Mouse (Mus musculus) forebrain, embryonic 16.5 days (tissue): ENCODE measurements at regions not wholly inside any gene's neighbourhood (a gene's known extent, or its start where the extent isn't known, plus 50 kb on each side); places are given as distances from the start of the nearest gene placed in this dataset.

Experiments used
- ATAC-seq: fragments of 200-750 bp; cut with Nextera tagmentation; 2 replicates; pipeline ENCODE4 v1.8.0; 2017; ENCODE audit warnings: mild to moderate bottlenecking, moderate library complexity
- H3K27ac ChIP-seq: fragments of 300-500 bp; sonication (generic); 2 replicates; pipeline ENCODE4 v1.5.1; 2014; ENCODE audit warnings: low read length, control low read depth
- H3K27me3 ChIP-seq: fragments of 300-500 bp; sonication (generic); replicated peaks from 2 replicates; pipeline ENCODE4 v1.6.1; 2014; ENCODE audit warnings: low read length; ENCODE audit not compliant: control insufficient read depth, insufficient read depth
- H3K36me3 ChIP-seq: fragments of 300-500 bp; sonication (generic); 2 replicates; pipeline ENCODE4 v1.6.1; 2014; ENCODE audit not compliant: control insufficient read depth, insufficient read depth
- H3K4me1 ChIP-seq: fragments of 300-500 bp; sonication (generic); replicated peaks from 2 replicates; pipeline ENCODE4 v1.6.1; 2014; ENCODE audit warnings: low read length; ENCODE audit not compliant: control insufficient read depth, insufficient read depth
- H3K4me2 ChIP-seq: fragments of 300-500 bp; sonication (generic); 2 replicates; pipeline ENCODE4 v1.6.1; 2014; ENCODE audit warnings: mild to moderate bottlenecking, low read length, control low read depth
- H3K4me3 ChIP-seq: fragments of 300-500 bp; sonication (generic); replicated peaks from 2 replicates; pipeline ENCODE4 v1.5.1; 2014; ENCODE audit warnings: mild to moderate bottlenecking, low read length, control low read depth
- H3K9ac ChIP-seq: fragments of 300-500 bp; sonication (generic); replicated peaks from 2 replicates; pipeline ENCODE4 v1.6.1; 2014; ENCODE audit warnings: low read depth, low read length, control low read depth
- H3K9me3 ChIP-seq: fragments of 300-500 bp; sonication (generic); 2 replicates; pipeline ENCODE4 v1.6.1; 2016; ENCODE audit warnings: low read length; ENCODE audit not compliant: control insufficient read depth
- WGBS: fragments of 180-500 bp; shearing (Covaris S2); extraction: QIAGEN DNeasy Blood & Tissue Kit; methylation state at CpG from one replicate; pipeline ENCODE4 v1.1.7; 2014; 5-methylcytosine and 5-hydroxymethylcytosine counted together

DNA sequence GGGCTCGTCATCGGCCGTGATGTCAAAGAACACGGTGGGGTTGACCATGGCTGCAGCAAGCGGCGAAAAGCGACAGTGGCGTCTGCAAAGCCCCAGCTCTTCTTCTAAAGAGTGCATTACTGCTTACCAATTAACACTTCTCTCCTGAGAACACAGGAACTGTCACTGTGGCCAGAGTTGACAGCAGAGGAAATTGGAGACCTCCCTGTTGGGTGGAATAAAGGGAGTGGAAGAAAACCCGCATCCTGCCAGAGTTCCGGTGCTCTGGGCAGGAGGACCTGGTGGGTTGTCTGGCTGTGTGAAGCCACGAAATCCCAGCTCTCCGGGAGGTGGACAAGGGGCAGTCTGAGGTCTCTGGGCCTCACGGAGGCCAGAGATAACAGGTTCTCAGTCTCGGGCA is 63.4 kb downstream of the Rbm43 start:
- Histone ChIP-seq H3K9ac (no peak overlapping the region), H3K9me3 (no peaks in the 10 kb centered on the region), H3K4me2 (no peak overlapping the region), H3K27ac (no peak overlapping the region), H3K4me1 (no peaks in the 10 kb centered on the region), H3K36me3 (no peaks in the 10 kb centered on the region), H3K4me3 (no peak overlapping the region), H3K27me3 (no peaks in the 10 kb centered on the region)
- ATAC-seq: no peak
- WGBS: 89% methylated on average over 14 of the region's 14 CpGs
